Mouse (Mus musculus) liver, adult 2 months (tissue): ENCODE data around the gene Bdp1. TPM values are rescaled to one million over a fixed set of nuclear protein-coding genes. Genes with fewer than 3 reads are reported as not detected.

Experiments used
- DNase-seq: peaks from one replicate; pipeline ENCODE4 v3.0.0-alpha.2; 2011; ENCODE audit warnings: low read depth, low spot score; ENCODE audit errors: extremely low read depth
- H3K27ac ChIP-seq: fragments of 200-500 bp; replicated peaks from 2 replicates; pipeline ENCODE4 v1.5.1; 2012; ENCODE audit warnings: low read depth, mild to moderate bottlenecking, control low read depth, inconsistent platforms, low read length; ENCODE audit not compliant: insufficient read depth
- H3K27me3 ChIP-seq: fragments of 200-500 bp; 2 replicates; pipeline ENCODE4 v1.6.1; 2012; ENCODE audit warnings: mild to moderate bottlenecking, moderate library complexity, low read length, inconsistent platforms; ENCODE audit not compliant: control insufficient read depth, insufficient read depth
- H3K36me3 ChIP-seq: fragments of 200-500 bp; 2 replicates; pipeline ENCODE4 v1.6.1; 2012; ENCODE audit warnings: low read length, inconsistent platforms; ENCODE audit not compliant: control insufficient read depth, insufficient read depth
- H3K4me1 ChIP-seq: fragments of 200-500 bp; 2 replicates; pipeline ENCODE4 v1.6.1; 2011; ENCODE audit warnings: low read length; ENCODE audit not compliant: control insufficient read depth, insufficient read depth
- H3K4me3 ChIP-seq: fragments of 200-500 bp; 2 replicates; pipeline ENCODE4 v1.5.1; 2011; ENCODE audit warnings: low read depth, mild to moderate bottlenecking, control low read depth, low read length, moderate library complexity; ENCODE audit not compliant: insufficient read depth
- H3K79me2 ChIP-seq: fragments of 200-500 bp; 2 replicates; pipeline ENCODE4 v1.6.1; 2012; ENCODE audit warnings: inconsistent platforms, mild to moderate bottlenecking, low read length, moderate library complexity; ENCODE audit not compliant: control insufficient read depth, insufficient read depth
- H3K9ac ChIP-seq: fragments of 200-500 bp; 2 replicates; pipeline ENCODE4 v1.6.1; 2012; ENCODE audit warnings: low read depth, mild to moderate bottlenecking, control low read depth, inconsistent platforms, low read length
- CTCF ChIP-seq: fragments of 200-500 bp; IDR thresholded peaks from 2 replicates; pipeline ENCODE4 v1.5.1; 2011; ENCODE audit warnings: low read depth, low read length, control low read depth
- POLR2A ChIP-seq: fragments of 200-500 bp; IDR thresholded peaks from 2 replicates; pipeline ENCODE4 v1.6.1; 2011; ENCODE audit warnings: low read length, control low read depth; ENCODE audit not compliant: insufficient read depth; ENCODE audit errors: extremely low read depth
- WGBS: fragments of 180-500 bp; shearing (Covaris S2); methylation state at CpG from one replicate; pipeline ENCODE4 v1.1.7; 2018; 5-methylcytosine and 5-hydroxymethylcytosine counted together
- polyA plus RNA-seq: library from polyadenylated mRNA; depleted of rRNA; stranded (reverse); fragments of >200 nt; gene quantifications from 2 replicates; pipeline ENCODE4 v1.2.3, GENCODE M21; 2012
- total RNA-seq: library from RNA; depleted of rRNA; stranded (reverse); fragments of >200 nt; gene quantifications from 2 replicates; pipeline ENCODE4 v1.2.3, GENCODE M21; 2014

Gene Bdp1
- total and polyA plus RNA-seq, 2 experiments = 0.95 to 10.7 TPM

GRCm38 (mm10) chr13:100015937-100016336 lies 87.9 kb downstream of the Bdp1 start:
- H3K27me3 ChIP-seq = no peaks in the 10 kb centered on the region
- peaks cover 6% of the 10 kb centered on the region for H3K4me1 ChIP-seq
- peaks cover 6% of the 10 kb centered on the region for H3K36me3 ChIP-seq
- peaks cover 16% of the 10 kb centered on the region for H3K79me2 ChIP-seq
- DNase-seq = no peak
- 9% methylated on average over 8 of the region's 8 CpGs for WGBS
- TF ChIP-seq CTCF (no peak), POLR2A (no peak)
- H3K9ac ChIP-seq = peak overlapping the region; percentile 22
- peak overlapping the region; percentile 32 for H3K4me3 ChIP-seq
- peak overlapping the region; percentile 32 for H3K27ac ChIP-seq

- WGBS = 2% methylated on average over 47 of the region's 47 CpGs
Observed at GRCm38 (mm10) chr13:100014906-100015895, 88.7 kb downstream of the Bdp1 start, which contains the start of gene Mccc2. Gene Mccc2, minus strand, starts transcription at chr13:100015639.

GRCm38 (mm10) chr13:100005911-100006496 lies 97.9 kb downstream of the Bdp1 start:
- Histone ChIP-seq H3K27me3 (no peaks in the 10 kb centered on the region), H3K36me3 (no peaks in the 10 kb centered on the region), H3K4me3 (no peak overlapping the region), H3K9ac (no peak overlapping the region), H3K27ac (no peak overlapping the region), H3K4me1 (peaks cover 7% of the 10 kb centered on the region), H3K79me2 (peaks cover 26% of the 10 kb centered on the region; the same call in 1 of the 2 replicates)
- DNase-seq = peak; percentile 76
- 25% methylated on average over 12 of the region's 12 CpGs for WGBS
- TF ChIP-seq CTCF (no peak), POLR2A (no peak)

More at GRCm38 (mm10) chr13:100014906-100015895, 88.7 kb downstream of the Bdp1 start, which contains the start of gene Mccc2:
- Histone ChIP-seq H3K9ac (peak within 1 kb of the TSS; percentile 87), H3K4me1 (peaks cover 6% of the 10 kb centered on the region), H3K27me3 (no peaks in the 10 kb centered on the region), H3K4me3 (peak within 1 kb of the TSS; percentile 89), H3K27ac (peak within 1 kb of the TSS; percentile 76), H3K79me2 (peaks cover 18% of the 10 kb centered on the region), H3K36me3 (peaks cover 5% of the 10 kb centered on the region; the same call in 1 of the 2 replicates)
- peak; percentile 93 for DNase-seq
- TF ChIP-seq POLR2A (peak; percentile 80), CTCF (no peak)

GRCm38 (mm10) chr13:100001790-100002196 lies 102.1 kb downstream of the Bdp1 start:
- H3K36me3 ChIP-seq = no peaks in the 10 kb centered on the region
- H3K4me1 ChIP-seq = peaks cover 5% of the 10 kb centered on the region
- peaks cover 8% of the 10 kb centered on the region; the same call in 1 of the 2 replicates for H3K79me2 ChIP-seq
- H3K27ac ChIP-seq = no peak overlapping the region
- TF ChIP-seq CTCF (peak; percentile 97), POLR2A (no peak)
- H3K4me3 ChIP-seq = no peak overlapping the region
- no peak overlapping the region for H3K9ac ChIP-seq
- WGBS = 12% methylated on average over 5 of the region's 5 CpGs
- peak; percentile 94 for DNase-seq
- H3K27me3 ChIP-seq = no peaks in the 10 kb centered on the region

- no peaks in the 10 kb centered on the region; the same call in 1 of the 2 replicates for H3K4me1 ChIP-seq
- whole genome bisulfite sequencing = 91% methylated on average over 3 of the region's 3 CpGs
- H3K9ac ChIP-seq = no peak overlapping the region
- no peaks in the 10 kb centered on the region for H3K36me3 ChIP-seq
- no peak overlapping the region for H3K27ac ChIP-seq
- no peak overlapping the region for H3K4me3 ChIP-seq
- H3K79me2 ChIP-seq = no peaks in the 10 kb centered on the region; the same call in 1 of the 2 replicates
- H3K27me3 ChIP-seq = no peaks in the 10 kb centered on the region
- DNase-seq = no peak
- TF ChIP-seq CTCF (no peak), POLR2A (no peak)
Observed at GRCm38 (mm10) chr13:99999078-99999477, 104.8 kb downstream of the Bdp1 start.
